Mouse (Mus musculus) embryonic stem cell, embryonic (primary cell): ENCODE measurements at regions not wholly inside any gene's neighbourhood (a gene's known extent, or its start where the extent isn't known, plus 50 kb on each side); places are given as distances from the start of the nearest gene placed in this dataset.

Source experiments
- CTCF ChIA-PET, 4 experiments: fragments of 300-600 bp in 2 of 4; fragments of 350-600 bp in 2 of 4; sonication (Branson Sonifier 250); formaldehyde crosslinking; loops; one replicate each; lab custom pipeline; 2022; ENCODE audit warnings: inconsistent platforms in 2 of 4; lab: Charles Lee
- POLR2A ChIA-PET, 4 experiments: fragments of 300-600 bp in 2 of 4; fragments of 350-600 bp in 2 of 4; sonication (Branson Sonifier 250); formaldehyde crosslinking; loops; one replicate each; lab custom pipeline; 2022; ENCODE audit warnings: antibody characterized with exemption in 4 of 4, inconsistent platforms in 1 of 4; lab: Charles Lee

DNA sequence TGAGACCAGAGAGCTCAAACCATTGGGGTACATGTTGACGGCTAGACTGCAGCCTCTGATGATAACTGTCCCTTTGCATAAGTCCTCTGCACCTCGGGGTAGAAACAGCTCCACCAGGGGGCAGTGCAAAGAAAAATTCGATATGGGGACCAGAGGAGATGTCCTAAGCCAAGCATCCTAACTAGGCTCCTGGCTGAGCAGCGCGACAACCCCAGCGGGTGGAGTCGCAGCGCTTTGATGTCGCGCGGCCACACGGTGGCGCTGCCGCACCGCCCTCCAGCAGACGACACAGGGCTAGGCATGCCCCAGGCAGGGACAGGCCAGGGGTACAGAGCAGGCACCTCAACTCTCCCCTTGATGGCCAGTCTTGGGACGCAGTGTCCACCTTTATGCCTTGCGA is 163.8 kb downstream of the Ttc8 start:
- ChIA-PET POLR2A (interaction anchor here in 3 of 4 experiments (0.6 to 1.4 kb wide), 6 partner anchors 9 to 574 kb away, joined by 3 to 5 read pairs (median 4); partner anchors contain the start of gene Eml5 (in 1 of the 3)), CTCF (interaction anchor here (0.5 to 2.9 kb wide), 46 partner anchors 9 to 1048 kb away, joined by 3 to 26 read pairs (median 4); partner anchors contain the start of gene Kcnk13 (in 1 of the 4))

- POLR2A ChIA-PET = interaction anchor here in 1 of 4 experiments (1.0 kb wide), 1 partner anchor 11 kb away, joined by 3 read pairs; no protein-coding TSS in a partner anchor
- CTCF ChIA-PET = interaction anchor here (0.7 to 2.9 kb wide), 5 partner anchors 9 to 910 kb away, joined by 3 to 12 read pairs (median 7); no protein-coding TSS in a partner anchor
These were observed 166.9 kb downstream of the Ttc8 start for GRCm38 (mm10) chr12:99087286-99087685.

- ChIA-PET POLR2A (no interaction called here), CTCF (interaction anchor here in 1 of 4 experiments (2.9 kb wide), 1 partner anchor 8 kb away, joined by 13 read pairs; no protein-coding TSS in a partner anchor)
These were observed 171.4 kb downstream of the Ttc8 start for GRCm38 (mm10) chr12:99091770-99092169.

- ChIA-PET CTCF (interaction anchor here in 2 of 4 experiments (0.5 to 2.9 kb wide), 2 partner anchors 9 to 44 kb away, joined by 3 to 13 read pairs; no protein-coding TSS in a partner anchor), POLR2A (no interaction called here)
These were observed 172.8 kb downstream of the Ttc8 start for GRCm38 (mm10) chr12:99093151-99093550.

DNA sequence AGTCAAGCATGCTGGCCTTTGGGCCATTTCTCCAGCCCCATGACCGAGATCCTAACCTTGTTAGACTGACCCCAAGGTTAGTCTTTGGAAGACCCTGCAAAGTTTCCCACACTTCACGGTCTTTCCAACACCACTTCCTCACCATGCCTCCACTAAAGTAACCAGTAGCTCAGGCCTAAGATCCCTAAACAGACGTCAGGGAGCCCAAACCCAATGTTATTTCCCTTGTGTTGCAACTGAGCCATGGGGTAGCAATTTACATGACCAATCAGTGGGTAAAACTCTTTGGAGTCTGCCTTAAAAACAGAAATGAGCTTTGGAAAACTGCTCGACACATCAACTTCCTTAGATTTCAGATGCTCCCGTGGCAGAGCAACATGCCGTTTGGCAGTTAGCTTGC is 173.6 kb downstream of the Ttc8 start:
- ChIA-PET CTCF (interaction anchor here in 3 of 4 experiments (0.7 to 2.9 kb wide), 5 partner anchors 10 to 318 kb away, joined by 3 to 13 read pairs (median 8); no protein-coding TSS in a partner anchor), POLR2A (interaction anchor here in 1 of 4 experiments (0.6 kb wide), 2 partner anchors 39 to 765 kb away, joined by 3 read pairs; no protein-coding TSS in a partner anchor)

GRCm38 (mm10) chr12:99096930-99097617 is 176.7 kb downstream of the Ttc8 start:
- ChIA-PET CTCF (interaction anchor here (0.5 to 2.9 kb wide), 52 partner anchors 8 to 875 kb away, joined by 3 to 26 read pairs (median 4); partner anchors contain the start of genes Eml5 (in 1 of the 4) and Kcnk13 (in 1 of the 4)), POLR2A (interaction anchor here in 2 of 4 experiments (0.9 to 1.2 kb wide), 3 partner anchors 12 to 25 kb away, joined by 3 to 5 read pairs (median 4); no protein-coding TSS in a partner anchor)

DNA sequence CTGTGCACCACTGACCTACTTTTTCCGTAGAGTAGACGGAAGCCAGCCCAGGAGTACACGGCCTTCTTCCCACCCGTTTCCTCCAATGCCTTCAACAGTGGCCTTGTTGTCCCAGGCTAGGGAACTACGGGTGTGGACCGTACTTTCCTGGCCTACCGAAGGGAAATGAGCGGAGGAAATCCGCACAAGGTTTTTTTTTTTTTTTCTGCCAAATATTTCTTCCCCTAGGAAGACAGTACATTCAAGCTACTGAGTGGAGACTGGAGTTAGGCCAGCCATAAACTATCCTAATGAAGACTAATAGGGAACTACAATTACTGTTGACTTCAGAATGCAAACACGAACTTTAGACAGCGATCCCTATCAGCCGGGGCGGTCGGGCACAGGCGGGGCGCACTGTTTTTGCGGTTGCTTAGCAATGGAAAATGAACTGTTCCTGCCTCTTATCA is 177.3 kb downstream of the Ttc8 start:
- POLR2A ChIA-PET = interaction anchor here in 1 of 4 experiments (0.6 to 1.2 kb wide), 4 partner anchors 10 to 527 kb away, joined by 3 to 4 read pairs (median 4); no protein-coding TSS in a partner anchor
- CTCF ChIA-PET = interaction anchor here (0.6 to 2.9 kb wide), 24 partner anchors 10 to 806 kb away, joined by 3 to 26 read pairs (median 5); partner anchors contain the start of gene Eml5 (in 1 of the 4)

- POLR2A ChIA-PET = no interaction called here
- CTCF ChIA-PET = interaction anchor here in 2 of 4 experiments (0.6 to 1.0 kb wide), 2 partner anchors 16 to 58 kb away, joined by 3 read pairs; no protein-coding TSS in a partner anchor
These were observed 179.5 kb downstream of the Ttc8 start for GRCm38 (mm10) chr12:99099881-99100280.

- CTCF ChIA-PET = no interaction called here
- POLR2A ChIA-PET = no interaction called here
These were observed 188.2 kb downstream of the Ttc8 start for GRCm38 (mm10) chr12:99108616-99109015.

DNA sequence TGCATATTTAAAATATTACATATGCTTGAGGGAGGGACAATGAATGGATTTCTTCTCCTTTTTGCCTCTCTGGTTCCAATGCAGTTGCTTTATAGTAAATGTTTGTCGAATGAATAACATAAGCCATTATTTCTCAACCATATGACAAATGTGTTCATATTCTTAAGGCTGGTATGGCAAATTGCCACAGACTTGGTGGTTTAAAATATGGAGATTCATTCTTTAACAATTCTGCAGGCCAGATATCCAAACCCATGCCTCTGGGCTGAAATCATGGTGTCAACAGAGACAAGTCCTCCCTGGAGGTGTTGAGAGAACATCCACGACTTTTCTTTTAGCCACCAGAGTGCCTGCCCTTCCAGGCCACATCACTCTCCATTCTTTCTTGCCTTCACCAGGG is 193.4 kb downstream of the Ttc8 start:
- CTCF ChIA-PET = no interaction called here
- POLR2A ChIA-PET = no interaction called here

DNA sequence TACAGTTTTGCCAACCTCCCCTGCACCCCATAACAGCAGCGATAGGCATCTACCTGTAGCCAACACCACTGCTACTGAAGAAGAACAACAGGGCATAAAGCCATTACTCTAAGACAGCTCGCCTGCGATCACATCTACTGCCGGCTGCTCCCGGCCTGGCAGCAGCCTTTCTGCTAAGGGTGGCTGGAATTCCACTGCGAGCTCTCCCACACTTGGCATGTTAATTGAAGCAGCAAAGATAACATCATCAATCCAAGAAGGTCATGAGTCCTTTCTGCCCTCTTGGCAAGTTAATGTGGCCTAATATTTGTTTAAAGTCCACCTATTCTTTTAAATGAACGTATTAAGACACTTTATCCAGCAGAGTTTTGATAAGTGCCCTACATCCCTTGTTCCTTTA is 196.1 kb downstream of the Ttc8 start:
- CTCF ChIA-PET = interaction anchor here in 1 of 4 experiments (0.8 kb wide), 1 partner anchor 371 kb away, joined by 3 read pairs; no protein-coding TSS in a partner anchor
- POLR2A ChIA-PET = interaction anchor here in 2 of 4 experiments (0.6 kb wide), 2 partner anchors 15 to 594 kb away, joined by 3 to 6 read pairs; no protein-coding TSS in a partner anchor

DNA sequence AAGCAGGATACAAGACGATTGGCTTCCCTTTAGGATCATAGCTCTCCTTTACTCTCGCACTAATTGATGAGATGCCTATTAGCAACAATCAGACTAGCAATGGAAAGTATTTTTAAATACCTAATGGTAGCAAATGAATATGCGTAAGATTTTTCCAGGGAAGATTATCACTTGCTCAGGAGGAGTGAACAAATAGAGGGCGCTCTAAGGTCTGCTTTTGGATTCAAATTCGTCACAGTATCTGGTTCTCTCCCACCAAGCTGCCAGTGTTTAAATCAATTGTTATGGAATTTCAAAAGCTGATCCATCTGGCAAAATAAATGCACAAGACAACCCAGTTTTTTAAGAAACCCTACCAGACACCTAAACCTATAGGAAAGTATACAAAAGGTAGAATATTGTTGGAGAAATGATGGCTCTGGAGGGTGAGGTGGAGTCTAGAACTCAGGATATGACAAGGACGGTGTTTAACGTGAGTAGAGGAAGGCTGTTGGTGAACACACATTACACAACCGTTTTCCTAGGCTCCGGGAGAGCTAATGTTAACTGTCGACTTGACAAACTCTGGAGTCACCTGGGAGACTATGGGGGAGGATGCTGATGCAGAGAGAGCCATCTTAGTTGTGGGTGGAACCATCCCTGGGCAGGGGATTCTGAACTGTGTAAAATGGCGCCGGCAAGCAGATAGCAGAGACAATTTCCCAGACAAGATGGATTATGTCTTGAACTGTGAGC is 198.2 kb downstream of the Ttc8 start:
- CTCF ChIA-PET = interaction anchor here in 1 of 4 experiments (0.6 to 1.2 kb wide), 2 partner anchors 22 to 213 kb away, joined by 3 to 7 read pairs; no protein-coding TSS in a partner anchor

DNA sequence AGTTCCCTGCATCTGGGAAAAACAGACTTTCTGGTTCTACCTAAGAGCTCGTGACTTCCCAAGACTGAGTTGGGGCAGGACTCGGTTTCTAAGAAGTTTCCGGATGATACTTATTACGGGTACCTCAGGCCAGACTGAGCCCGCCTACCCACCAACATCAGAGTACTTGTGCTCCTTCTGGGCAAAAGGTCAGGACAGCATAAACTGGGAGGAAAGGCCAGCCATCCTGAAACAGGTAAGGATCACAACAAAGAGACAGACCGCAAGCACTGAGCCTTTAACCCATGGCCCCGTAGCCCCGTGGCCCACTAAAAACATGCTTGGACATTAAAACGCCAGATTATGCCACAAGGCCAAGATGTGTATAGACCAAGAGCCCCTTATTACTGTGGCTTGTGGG is 199.6 kb downstream of the Ttc8 start:
- CTCF ChIA-PET = no interaction called here
- POLR2A ChIA-PET = no interaction called here

More for the DNA sequence above, 198.2 kb downstream of the Ttc8 start:
- POLR2A ChIA-PET = no interaction called here

GRCm38 (mm10) chr12:99123611-99124495 is 203.5 kb downstream of the Ttc8 start:
- POLR2A ChIA-PET = interaction anchor here in 1 of 4 experiments (0.7 kb wide), 1 partner anchor 9 kb away, joined by 3 read pairs; no protein-coding TSS in a partner anchor
- CTCF ChIA-PET = interaction anchor here in 3 of 4 experiments (0.6 to 1.7 kb wide), 4 partner anchors 27 to 880 kb away, joined by 3 to 6 read pairs (median 3); no protein-coding TSS in a partner anchor

DNA sequence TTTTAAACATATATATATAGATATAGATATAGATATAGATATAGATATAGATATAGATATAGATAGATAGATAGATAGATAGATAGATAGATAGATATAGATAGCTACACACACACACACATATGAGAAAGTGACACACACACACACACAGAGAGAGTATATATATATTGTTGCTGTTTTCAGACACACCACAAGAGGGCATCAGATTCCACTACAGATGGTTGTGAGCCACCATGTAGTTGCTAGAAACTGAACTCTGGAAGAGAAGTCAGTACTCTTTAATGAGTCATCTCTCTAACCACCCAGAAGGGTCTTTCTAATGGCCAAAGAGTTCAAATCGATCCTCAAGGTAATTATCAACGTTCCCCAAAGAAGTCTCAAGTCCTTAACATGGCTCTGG is 205.8 kb downstream of the Ttc8 start:
- ChIA-PET CTCF (interaction anchor here in 3 of 4 experiments (0.6 to 1.6 kb wide), 3 partner anchors 23 to 288 kb away, joined by 3 to 5 read pairs (median 5); no protein-coding TSS in a partner anchor), POLR2A (interaction anchor here in 1 of 4 experiments (1.1 kb wide), 1 partner anchor 37 kb away, joined by 3 read pairs; no protein-coding TSS in a partner anchor)
